Mouse (Mus musculus): Measurements from ENCODE around the gene Snx14.
"Not testable (repeated sequence)": the region's sequence is repeated elsewhere in the genome, so short reads cannot be mapped to it uniquely, and the experiment has no call there.

Snx14 gene

GRCm38 (mm10) chr9:88438555-88439237 lies at the start of gene Snx14:
Gene Snx14 (minus strand): TSS chr9:88438958.
- H3K9me3 ChIP-seq (ENCODE audit: low read length), result no peaks in the 10 kb centered on the region
- peaks cover 19% of the 10 kb centered on the region for H3K4me1 ChIP-seq (replicated peaks; ENCODE audit: low read depth, low read length)
- H3K27me3 ChIP-seq (ENCODE audit: insufficient read depth, low read length), result peaks cover 3% of the 10 kb centered on the region; the same call in 1 of the 2 replicates
- H3K36me3 ChIP-seq (ENCODE audit: insufficient read depth, low read length), result no peaks in the 10 kb centered on the region
- peak within 1 kb of the TSS; percentile 89 for H3K4me3 ChIP-seq (replicated peaks; ENCODE audit: low read length)
- TF ChIP-seq CTCF (conservative IDR thresholded peaks at IDR 0.05; ENCODE audit: low read length) (no peak), NANOG (IDR thresholded peaks at IDR 0.05; ENCODE audit: borderline replicate concordance, low read length) (no peak), POU5F1 (IDR thresholded peaks at IDR 0.05; ENCODE audit: borderline replicate concordance, low read length) (no peak)

GRCm38 (mm10) chr9:88484531-88484930 lies 45.8 kb upstream of the Snx14 start:
- no peaks in the 10 kb centered on the region for H3K9me3 ChIP-seq (ENCODE audit: low read length)
- peak overlapping the region; percentile 17 for H3K4me3 ChIP-seq (replicated peaks; ENCODE audit: low read length)
- TF ChIP-seq NANOG (IDR thresholded peaks at IDR 0.05; ENCODE audit: borderline replicate concordance, low read length), result no peak
- TF ChIP-seq POU5F1 (IDR thresholded peaks at IDR 0.05; ENCODE audit: borderline replicate concordance, low read length), result no peak
- TF ChIP-seq CTCF (conservative IDR thresholded peaks at IDR 0.05; ENCODE audit: low read length), result no peak
- H3K4me1 ChIP-seq (replicated peaks; ENCODE audit: low read depth, low read length), result peaks cover 48% of the 10 kb centered on the region
- H3K36me3 ChIP-seq (ENCODE audit: insufficient read depth, low read length), result peaks cover 10% of the 10 kb centered on the region
- no peaks in the 10 kb centered on the region for H3K27me3 ChIP-seq (ENCODE audit: insufficient read depth, low read length)

GRCm38 (mm10) chr9:88482829-88483396 lies 44.2 kb upstream of the Snx14 start:
- Histone ChIP-seq H3K36me3 (ENCODE audit: insufficient read depth, low read length) (peaks cover 26% of the 10 kb centered on the region), H3K9me3 (ENCODE audit: low read length) (no peaks in the 10 kb centered on the region), H3K27me3 (ENCODE audit: insufficient read depth, low read length) (no peaks in the 10 kb centered on the region), H3K4me1 (replicated peaks; ENCODE audit: low read depth, low read length) (peaks cover 58% of the 10 kb centered on the region), H3K4me3 (replicated peaks; ENCODE audit: low read length) (peak overlapping the region; percentile 92)
- TF ChIP-seq POU5F1 (IDR thresholded peaks at IDR 0.05; ENCODE audit: borderline replicate concordance, low read length), result no peak
- TF ChIP-seq NANOG (IDR thresholded peaks at IDR 0.05; ENCODE audit: borderline replicate concordance, low read length), result peak; percentile 96
- TF ChIP-seq CTCF (conservative IDR thresholded peaks at IDR 0.05; ENCODE audit: low read length), result no peak

- Histone ChIP-seq H3K36me3 (ENCODE audit: insufficient read depth, low read length) (peaks cover 32% of the 10 kb centered on the region), H3K4me3 (replicated peaks; ENCODE audit: low read length) (peak within 1 kb of the TSS; percentile 92), H3K4me1 (replicated peaks; ENCODE audit: low read depth, low read length) (peaks cover 59% of the 10 kb centered on the region)
- H3K27me3 ChIP-seq (ENCODE audit: insufficient read depth, low read length); H3K9me3 ChIP-seq (ENCODE audit: low read length): not testable (repeated sequence)
Measured at GRCm38 (mm10) chr9:88482230-88482828, 43.6 kb upstream of the Snx14 start, which contains the start of gene Syncrip. Gene Syncrip (minus strand): TSS chr9:88482574.

- Histone ChIP-seq H3K9me3 (ENCODE audit: low read length) (no peaks in the 10 kb centered on the region), H3K36me3 (ENCODE audit: insufficient read depth, low read length) (peaks cover 37% of the 10 kb centered on the region), H3K27me3 (ENCODE audit: insufficient read depth, low read length) (no peaks in the 10 kb centered on the region), H3K4me3 (replicated peaks; ENCODE audit: low read length) (peak overlapping the region; percentile 92), H3K4me1 (replicated peaks; ENCODE audit: low read depth, low read length) (peaks cover 62% of the 10 kb centered on the region)
- TF ChIP-seq NANOG (IDR thresholded peaks at IDR 0.05; ENCODE audit: borderline replicate concordance, low read length), result no peak
- no peak for TF ChIP-seq CTCF (conservative IDR thresholded peaks at IDR 0.05; ENCODE audit: low read length)
- TF ChIP-seq POU5F1 (IDR thresholded peaks at IDR 0.05; ENCODE audit: borderline replicate concordance, low read length), result no peak
Measured at GRCm38 (mm10) chr9:88481791-88482160, 43.0 kb upstream of the Snx14 start.

GRCm38 (mm10) chr9:88481061-88481790 lies 42.5 kb upstream of the Snx14 start:
- H3K9me3 ChIP-seq (ENCODE audit: low read length), result no peaks in the 10 kb centered on the region
- H3K27me3 ChIP-seq (ENCODE audit: insufficient read depth, low read length), result no peaks in the 10 kb centered on the region
- H3K4me1 ChIP-seq (replicated peaks; ENCODE audit: low read depth, low read length), result peaks cover 58% of the 10 kb centered on the region
- peaks cover 43% of the 10 kb centered on the region for H3K36me3 ChIP-seq (ENCODE audit: insufficient read depth, low read length)
- no peak for TF ChIP-seq NANOG (IDR thresholded peaks at IDR 0.05; ENCODE audit: borderline replicate concordance, low read length)
- TF ChIP-seq POU5F1 (IDR thresholded peaks at IDR 0.05; ENCODE audit: borderline replicate concordance, low read length), result no peak
- TF ChIP-seq CTCF (conservative IDR thresholded peaks at IDR 0.05; ENCODE audit: low read length), result no peak
- peak overlapping the region; percentile 92 for H3K4me3 ChIP-seq (replicated peaks; ENCODE audit: low read length)

GRCm38 (mm10) chr9:88480120-88480519 lies 41.4 kb upstream of the Snx14 start:
- Histone ChIP-seq H3K4me3 (replicated peaks; ENCODE audit: low read length) (peak overlapping the region; percentile 92), H3K9me3 (ENCODE audit: low read length) (no peaks in the 10 kb centered on the region), H3K4me1 (replicated peaks; ENCODE audit: low read depth, low read length) (peaks cover 47% of the 10 kb centered on the region), H3K27me3 (ENCODE audit: insufficient read depth, low read length) (no peaks in the 10 kb centered on the region), H3K36me3 (ENCODE audit: insufficient read depth, low read length) (peaks cover 54% of the 10 kb centered on the region)
- no peak for TF ChIP-seq CTCF (conservative IDR thresholded peaks at IDR 0.05; ENCODE audit: low read length)

DNA sequence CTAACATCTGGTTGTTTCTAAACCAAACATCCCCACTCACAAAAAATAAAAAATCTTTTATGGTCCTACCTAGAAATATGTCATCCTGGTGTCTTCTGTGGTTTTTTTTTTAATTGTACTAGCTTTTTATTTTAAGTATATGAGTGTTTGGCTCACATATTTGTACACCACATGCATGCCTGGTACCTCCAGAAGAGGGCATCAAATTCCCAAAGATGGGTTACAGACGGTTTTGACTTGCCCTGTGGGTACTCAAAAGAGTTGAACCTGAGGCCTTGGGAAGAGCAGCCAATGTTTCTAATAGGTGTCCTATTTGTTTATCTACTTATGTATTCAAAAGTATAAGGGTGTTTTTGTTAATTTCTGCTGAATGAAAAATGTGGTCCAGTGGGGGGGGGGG lies 37.4 kb upstream of the Snx14 start:
- Histone ChIP-seq H3K9me3 (ENCODE audit: low read length) (no peaks in the 10 kb centered on the region), H3K36me3 (ENCODE audit: insufficient read depth, low read length) (peaks cover 93% of the 10 kb centered on the region), H3K4me3 (replicated peaks; ENCODE audit: low read length) (no peak overlapping the region), H3K27me3 (ENCODE audit: insufficient read depth, low read length) (no peaks in the 10 kb centered on the region), H3K4me1 (replicated peaks; ENCODE audit: low read depth, low read length) (peaks cover 35% of the 10 kb centered on the region)
- TF ChIP-seq POU5F1 (IDR thresholded peaks at IDR 0.05; ENCODE audit: borderline replicate concordance, low read length), result no peak
- TF ChIP-seq NANOG (IDR thresholded peaks at IDR 0.05; ENCODE audit: borderline replicate concordance, low read length), result no peak
- no peak for TF ChIP-seq CTCF (conservative IDR thresholded peaks at IDR 0.05; ENCODE audit: low read length)

DNA sequence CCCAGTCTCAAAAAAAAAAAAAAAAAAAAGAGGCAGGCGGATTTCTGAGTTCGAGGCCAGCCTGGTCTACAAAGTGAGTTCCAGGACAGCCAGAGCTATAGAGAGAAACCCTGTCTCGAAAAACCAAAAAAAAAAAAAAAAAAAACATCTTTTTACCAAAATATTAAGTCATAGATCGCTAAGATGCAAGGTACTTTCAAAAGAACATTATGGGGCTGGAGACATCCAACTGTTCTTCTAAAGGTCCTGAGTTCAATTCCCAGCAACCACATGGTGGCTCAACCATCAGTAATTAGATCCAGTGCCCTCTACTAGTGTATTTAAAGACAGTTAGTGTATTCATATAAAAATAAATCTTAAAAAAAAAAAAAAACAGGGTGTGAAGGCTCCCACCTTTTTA lies 22.3 kb upstream of the Snx14 start:
- Histone ChIP-seq H3K36me3 (ENCODE audit: insufficient read depth, low read length) (peaks cover 92% of the 10 kb centered on the region), H3K4me1 (replicated peaks; ENCODE audit: low read depth, low read length) (peaks cover 15% of the 10 kb centered on the region)
- H3K4me3 ChIP-seq (replicated peaks; ENCODE audit: low read length); H3K9me3 ChIP-seq (ENCODE audit: low read length); H3K27me3 ChIP-seq (ENCODE audit: insufficient read depth, low read length): not testable (repeated sequence)

Measured in E14TG2a.4 (cell line).